Mouse (Mus musculus) 3134 (cell line): ENCODE data around the gene Klhl23.
"Not testable (repeated sequence)": the region's sequence is repeated elsewhere in the genome, so short reads cannot be mapped to it uniquely, and the experiment has no call there.

Experiments used
- DNase-seq: peaks from one replicate; pipeline ENCODE4 v3.0.0-alpha.2; 2011; ENCODE audit warnings: low spot score; ENCODE audit not compliant: insufficient read length; ENCODE audit errors: extremely low read depth

Gene Klhl23

DNA sequence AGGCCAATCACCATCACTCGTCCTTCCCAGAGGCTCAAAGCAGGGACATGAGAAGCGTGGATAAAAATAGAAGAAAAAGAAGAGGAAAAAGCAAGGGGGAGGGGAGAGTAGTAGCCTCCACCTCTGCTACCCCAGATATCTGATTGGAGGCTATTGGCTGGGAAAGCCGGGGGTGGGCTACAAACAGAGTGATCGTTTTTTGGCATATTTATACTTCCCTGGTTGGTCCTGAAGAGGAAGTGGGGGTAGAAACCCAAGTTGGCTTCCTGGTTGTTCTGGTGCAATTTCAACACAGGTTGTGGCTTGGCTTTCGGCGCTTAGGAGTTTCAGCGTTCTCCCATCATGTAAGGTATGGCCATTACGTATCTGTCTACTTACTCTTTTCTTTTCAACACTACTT, at the start of gene Klhl23:
Gene Klhl23 (plus strand): TSS at position 234 of the 400 bp plus-strand sequence.
- DNase-seq = no peak

GRCm38 (mm10) chr2:69773331-69773730, 48.4 kb upstream of the Klhl23 start:
- DNase-seq = no peak

DNA sequence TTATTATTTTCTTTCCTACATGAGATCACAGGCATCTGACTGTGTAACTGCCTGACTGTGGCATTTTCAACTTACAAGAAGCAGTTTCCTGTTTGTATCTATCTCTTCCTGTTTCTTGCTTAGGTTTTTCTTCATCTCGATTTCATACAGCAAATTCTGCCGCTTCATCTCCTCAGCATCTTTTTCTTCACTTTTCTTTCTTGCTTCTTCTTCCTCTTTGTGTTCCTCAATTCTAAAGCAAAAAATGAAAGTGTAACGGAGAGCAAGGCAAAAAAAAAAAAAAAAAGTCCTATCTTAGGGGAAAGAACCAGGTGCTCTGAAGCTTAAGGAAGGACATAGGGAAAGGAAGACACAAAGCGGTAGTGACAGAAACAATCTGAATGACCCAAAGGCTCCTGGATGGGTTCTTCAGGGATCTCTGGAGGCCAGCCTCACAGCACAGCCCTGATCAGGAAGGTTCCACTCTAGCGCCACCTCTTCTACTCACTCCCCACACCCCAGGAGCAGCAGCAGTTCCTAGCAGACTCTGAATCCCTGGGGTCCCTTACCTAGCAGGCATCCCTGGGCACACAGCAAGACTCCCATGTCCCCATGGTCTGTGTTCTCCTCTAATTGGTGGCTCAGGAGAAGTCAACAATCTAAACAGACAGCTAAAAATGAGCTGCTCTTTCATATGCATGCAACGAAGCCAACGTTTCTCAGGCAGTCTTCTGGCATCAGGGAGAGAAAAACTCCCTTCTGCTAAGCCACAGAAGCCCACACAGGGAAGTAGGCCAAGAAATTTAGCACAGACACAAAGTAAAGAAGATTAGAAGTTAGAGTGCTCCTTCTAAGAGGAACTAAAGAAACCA, 43.5 kb upstream of the Klhl23 start:
- peak; percentile 8 for DNase-seq

DNA sequence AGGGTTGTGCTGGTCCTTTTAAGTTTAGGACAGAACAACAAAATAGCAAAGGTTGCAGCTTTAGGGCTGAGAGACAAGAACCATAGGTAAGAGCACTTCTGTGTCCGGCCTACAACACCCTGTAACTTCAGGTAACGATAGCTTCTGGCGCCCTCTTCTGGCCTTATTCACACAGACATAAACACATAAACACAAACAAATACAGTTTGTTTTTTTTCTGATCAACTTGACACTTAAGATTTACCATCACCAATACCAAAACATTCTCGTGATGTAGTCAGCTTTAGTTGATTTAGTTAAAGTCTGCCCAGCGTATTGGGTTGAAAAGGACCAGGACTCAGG, 42.9 kb upstream of the Klhl23 start:
- no peak for DNase-seq

DNA sequence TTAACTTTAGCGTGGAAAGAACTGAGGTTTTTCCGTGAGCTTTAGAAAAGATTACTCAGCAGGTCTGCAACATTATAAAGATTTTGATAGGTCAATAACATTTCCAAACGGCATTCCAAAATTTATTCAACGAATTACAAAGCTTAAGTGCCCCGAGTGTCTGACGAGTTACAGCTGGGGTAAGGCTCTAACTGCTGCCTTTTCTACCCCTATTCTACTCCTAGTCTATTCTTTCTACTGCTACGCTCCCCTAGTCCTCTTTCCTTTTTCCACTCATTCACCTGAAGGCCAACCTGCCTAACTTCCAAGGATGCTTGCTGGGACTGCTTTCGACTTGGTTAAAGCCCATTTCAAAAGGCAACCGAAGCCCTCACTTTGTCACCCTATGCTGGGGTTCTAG, 32.8 kb upstream of the Klhl23 start:
- no peak for DNase-seq

- peak; percentile 95 for DNase-seq
Measured at GRCm38 (mm10) chr2:69789429-69790069, 32.2 kb upstream of the Klhl23 start, which contains the start of the genes Ccdc173 and Phospho2. TSS of gene Ccdc173 (minus strand) at chr2:69789575. TSS of gene Phospho2 (plus strand) at chr2:69789623.

- peak; percentile 67 for DNase-seq
Measured at GRCm38 (mm10) chr2:69790285-69790684, 31.5 kb upstream of the Klhl23 start.

GRCm38 (mm10) chr2:69790722-69791121, 31.0 kb upstream of the Klhl23 start:
- DNase-seq = no peak

- DNase-seq = peak; percentile 60
Measured at GRCm38 (mm10) chr2:69802911-69803312, 18.8 kb upstream of the Klhl23 start.

DNA sequence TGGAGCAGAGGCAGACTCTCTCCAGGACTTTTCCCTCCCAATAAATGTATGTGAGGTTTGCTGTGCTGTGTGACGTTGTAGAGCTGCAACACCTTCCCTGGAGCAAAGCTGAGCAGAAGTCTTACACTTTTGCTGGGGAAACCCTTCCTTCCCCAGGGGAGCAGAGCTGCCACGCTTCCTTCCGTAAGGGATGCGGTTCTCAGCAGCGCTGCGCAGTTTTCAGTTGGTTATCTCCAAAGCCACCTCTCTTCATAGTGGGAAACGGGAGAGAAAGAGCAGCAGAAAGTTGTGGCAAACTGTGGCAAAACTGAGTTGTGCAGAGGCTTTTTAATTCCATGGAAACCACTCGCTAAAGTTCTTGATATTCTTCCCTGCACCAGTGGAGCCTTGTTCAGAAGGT, 18.0 kb upstream of the Klhl23 start:
- DNase-seq = no peak

DNA sequence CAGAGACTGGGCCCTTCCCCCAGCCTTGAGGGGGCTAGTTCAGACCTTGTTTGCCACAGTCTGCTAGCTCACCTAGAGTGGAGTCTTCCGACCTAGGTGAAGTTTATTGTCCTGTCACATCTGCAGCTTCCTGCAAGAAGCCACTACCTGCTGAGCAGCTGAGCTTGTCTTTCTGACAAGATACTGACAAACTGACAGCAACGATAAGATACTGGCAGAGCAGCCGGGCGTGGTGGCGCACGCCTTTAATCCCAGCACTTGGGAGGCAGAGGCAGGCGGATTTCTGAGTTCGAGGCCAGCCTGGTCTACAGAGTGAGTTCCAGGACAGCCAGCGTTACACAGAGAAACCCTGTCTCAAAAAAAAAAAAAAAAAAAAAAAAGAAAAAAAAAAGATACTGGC, 17.1 kb upstream of the Klhl23 start:
- DNase-seq = not testable (repeated sequence)

GRCm38 (mm10) chr2:69810169-69810568, 11.6 kb upstream of the Klhl23 start:
- no peak for DNase-seq

- DNase-seq = not testable (repeated sequence)
Measured at GRCm38 (mm10) chr2:69811349-69811748, 10.4 kb upstream of the Klhl23 start.

DNA sequence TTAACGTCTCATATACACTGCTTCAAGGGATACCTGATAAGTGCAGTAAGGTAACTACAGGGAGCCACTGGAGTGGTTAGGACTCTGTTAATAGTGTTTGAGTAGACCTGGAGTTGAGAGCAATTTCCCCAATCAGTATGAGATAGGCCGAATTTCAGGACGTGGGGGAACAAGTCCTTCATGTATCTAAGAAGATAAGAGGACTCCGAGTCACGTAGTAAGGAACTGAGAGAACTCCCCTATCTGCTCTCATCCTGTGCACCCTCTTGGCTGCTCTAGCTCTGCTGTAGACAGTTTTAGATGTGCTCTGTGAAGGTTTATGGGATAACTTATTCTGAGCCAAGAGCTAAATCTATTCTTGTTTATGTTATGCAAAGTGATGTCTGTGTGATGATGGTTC, 5.2 kb upstream of the Klhl23 start:
- DNase-seq = no peak

DNA sequence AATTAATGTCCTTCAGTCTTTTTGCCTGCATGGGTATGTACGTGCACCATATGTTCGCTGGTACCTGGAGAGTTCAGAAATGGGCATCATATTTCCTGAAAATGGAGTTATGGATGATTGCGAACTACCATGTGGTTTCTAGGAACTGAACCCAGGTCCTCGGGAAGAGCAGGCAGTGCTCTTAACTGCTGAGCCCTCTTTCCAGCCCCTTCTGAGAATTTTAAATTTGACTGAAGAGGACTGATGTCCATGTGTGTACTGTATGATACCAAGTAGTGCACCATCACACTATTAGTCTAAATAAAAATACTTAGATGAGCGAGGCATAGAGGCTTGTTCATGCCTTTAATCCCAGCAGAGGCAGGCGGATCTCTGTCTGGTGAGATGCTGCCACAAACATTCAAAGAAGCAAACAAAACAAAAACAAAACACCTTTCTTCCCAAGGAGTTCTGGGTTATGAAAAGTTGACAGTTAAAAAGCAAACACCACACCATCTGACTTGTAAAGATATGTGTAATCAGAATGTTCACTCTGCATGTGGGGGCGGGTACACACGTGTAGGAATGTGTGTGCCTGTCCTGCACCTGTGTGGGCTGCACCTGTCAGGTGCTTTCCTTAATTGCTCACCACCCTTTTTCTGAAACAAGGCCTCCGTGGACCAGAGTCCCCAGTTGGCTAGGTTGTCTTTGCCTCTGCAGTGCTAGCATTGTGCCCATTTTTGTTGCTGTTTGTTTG, 3.2 kb upstream of the Klhl23 start:
- no peak for DNase-seq

DNA sequence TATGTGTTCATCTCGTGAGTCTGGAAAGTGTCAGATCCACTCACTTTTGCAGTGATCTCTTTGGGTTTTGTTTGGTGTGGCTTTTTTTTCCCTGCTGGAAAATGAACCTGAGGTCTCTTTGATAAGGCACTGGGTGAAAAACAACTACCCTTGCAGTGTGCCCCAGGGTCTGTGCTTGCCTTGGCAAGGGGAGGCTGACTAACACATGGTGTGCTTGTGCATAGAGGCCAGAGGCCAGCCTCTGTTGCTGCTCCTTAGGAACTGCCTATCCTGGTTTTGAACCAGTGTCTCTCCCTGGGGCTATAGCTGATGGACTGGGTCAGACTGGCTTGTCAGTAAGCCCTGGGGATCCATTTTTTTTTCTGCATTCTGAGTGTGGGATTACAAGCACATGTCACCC, 1.5 kb upstream of the Klhl23 start:
- DNase-seq = no peak

- DNase-seq = no peak
Measured at GRCm38 (mm10) chr2:69822361-69823128, 801 bp downstream of the Klhl23 start.

- DNase-seq = no peak
Measured at GRCm38 (mm10) chr2:69823129-69823677, 1.5 kb downstream of the Klhl23 start.

DNA sequence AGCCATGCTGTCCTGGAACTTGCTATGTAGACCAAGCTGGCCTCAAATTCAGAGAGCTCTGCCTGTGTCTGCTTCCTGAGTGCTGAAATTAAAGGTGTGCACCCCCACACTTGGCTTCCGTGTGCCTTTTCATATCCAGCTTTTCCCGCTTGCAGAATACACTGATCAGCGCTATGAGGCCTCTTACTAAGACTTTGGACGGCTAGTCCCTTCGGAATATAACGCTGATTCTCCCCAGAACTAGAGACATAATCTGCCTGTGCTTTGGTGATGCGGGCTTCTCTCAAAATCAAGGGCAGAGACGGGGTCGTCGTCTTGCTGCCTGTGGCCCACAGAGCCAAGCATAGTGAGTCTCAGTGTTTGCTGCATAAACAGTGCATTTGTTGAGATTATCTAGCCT, 4.2 kb downstream of the Klhl23 start:
- DNase-seq = no peak

DNA sequence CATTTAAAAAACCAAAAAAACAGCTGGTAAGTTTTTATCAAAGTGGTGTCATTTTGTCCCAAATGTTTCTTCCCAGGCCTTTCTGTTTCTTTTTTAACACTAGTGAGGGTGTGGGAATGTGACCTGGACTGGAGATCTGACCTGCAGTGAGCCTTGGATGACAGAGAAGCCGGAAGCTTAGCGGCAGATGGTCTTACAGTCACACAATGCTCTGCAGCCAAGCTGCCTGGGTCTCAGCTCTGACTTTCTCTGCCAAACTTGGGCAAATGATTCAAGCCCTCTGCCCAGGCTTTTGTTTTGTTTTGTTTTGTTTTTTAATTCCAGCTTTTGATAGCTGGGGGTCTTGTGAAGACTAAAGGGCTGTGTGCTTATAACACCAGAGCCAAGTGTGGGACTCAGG, 4.6 kb downstream of the Klhl23 start:
- no peak for DNase-seq
